ENCODE assay signal across 21 mouse cellular contexts in genomic region chr8:125049826-125050225, GRCm38 (mm10). TPM values are rescaled to one million over a fixed set of nuclear protein-coding genes. Genes with fewer than 3 reads are reported as not detected.
"Had no signal": no experiment of that assay in that cellular context is flagged by ENCODE, and none has a peak within 500 bp of the region (broad histone marks: within the 10 kb centered on the region; RNA-seq: fewer than 3 reads in every experiment).

No protein-coding gene starts in this region.

- H3K4me3 ChIP-seq: embryonic facial prominence, embryonic 10.5 days; embryonic facial prominence, embryonic 12.5 days; embryonic facial prominence, embryonic 13.5 days; embryonic facial prominence, embryonic 15.5 days; erythroblast, embryonic 14.5 days; forebrain, embryonic 10.5 days; forebrain, embryonic 12.5 days; forebrain, embryonic 13.5 days; forebrain, embryonic 15.5 days; heart, adult 2 months; heart, embryonic 10.5 days had no signal

- H3K9ac ChIP-seq: embryonic facial prominence, embryonic 12.5 days; embryonic facial prominence, embryonic 13.5 days; embryonic facial prominence, embryonic 15.5 days; forebrain, embryonic 12.5 days; forebrain, embryonic 13.5 days; forebrain, embryonic 15.5 days; forebrain, postnatal 0 days had no signal

- H3K27ac ChIP-seq: embryonic facial prominence, embryonic 10.5 days; embryonic facial prominence, embryonic 12.5 days; embryonic facial prominence, embryonic 13.5 days; embryonic facial prominence, embryonic 15.5 days; forebrain, embryonic 10.5 days; forebrain, embryonic 12.5 days; forebrain, embryonic 13.5 days; forebrain, embryonic 15.5 days; heart, embryonic 10.5 days had no signal

- H3K9me3 ChIP-seq: embryonic facial prominence, embryonic 12.5 days; embryonic facial prominence, embryonic 15.5 days; forebrain, embryonic 13.5 days; forebrain, embryonic 15.5 days; heart, embryonic 10.5 days had no signal

- DNase-seq: cerebellum, adult 8-10 months; cerebellum, adult 9-10 months; cerebellum, adult 9-11 months; cerebellum, postnatal 10 days; cerebellum, postnatal 14 days; cerebellum, postnatal 25 days; embryo, embryonic 11 days; forebrain, postnatal 0 days; gastrocnemius, postnatal 10 days; heart, adult 18-20 months; heart, adult 2 months had no signal

- H3K36me3 ChIP-seq: embryonic facial prominence, embryonic 10.5 days; embryonic facial prominence, embryonic 12.5 days; embryonic facial prominence, embryonic 13.5 days; embryonic facial prominence, embryonic 15.5 days; forebrain, embryonic 10.5 days; forebrain, embryonic 12.5 days; forebrain, embryonic 15.5 days; heart, embryonic 10.5 days had no signal

RNA-seq across cellular contexts. Expression of gene Disc1, which starts 4.2 kb away (rescaled TPM):
- polyA plus RNA-seq: erythroblast, embryonic 14.5 days had no signal
